Mouse (Mus musculus) heart, adult 2 months (tissue): ENCODE measurements around the gene Rab6b. TPM values are rescaled to one million over a fixed set of nuclear protein-coding genes. Genes with fewer than 3 reads are reported as not detected.
"Not testable (repeated sequence)": the region's sequence is repeated elsewhere in the genome, so short reads cannot be mapped to it uniquely, and the experiment has no call there.

Source experiments
- DNase-seq, 2 experiments: peaks; one replicate each; pipeline ENCODE4 v3.0.0; 2021
- H3K27ac ChIP-seq: fragments of 200-600 bp; 2 replicates; pipeline ENCODE4 v1.8.1; 2022
- H3K27me3 ChIP-seq: fragments of 200-500 bp; 2 replicates; pipeline ENCODE4 v1.6.1; 2012; ENCODE audit warnings: mild to moderate bottlenecking, low read length, inconsistent platforms, mixed read lengths; ENCODE audit not compliant: control insufficient read depth, insufficient read depth
- H3K36me3 ChIP-seq: fragments of 200-500 bp; 2 replicates; pipeline ENCODE4 v1.6.1; 2012; ENCODE audit warnings: low read length, inconsistent platforms; ENCODE audit not compliant: control insufficient read depth, insufficient read depth
- H3K4me1 ChIP-seq: fragments of 200-500 bp; 2 replicates; pipeline ENCODE4 v1.6.1; 2011; ENCODE audit warnings: low read length; ENCODE audit not compliant: control insufficient read depth, insufficient read depth
- H3K4me3 ChIP-seq: fragments of 200-600 bp; 2 replicates; pipeline ENCODE4 v1.8.1; 2022
- H3K79me2 ChIP-seq: fragments of 200-500 bp; replicated peaks from 2 replicates; pipeline ENCODE4 v1.6.1; 2012; ENCODE audit warnings: mild to moderate bottlenecking, inconsistent platforms, low read length, moderate library complexity, mixed read lengths; ENCODE audit not compliant: control insufficient read depth, insufficient read depth
- H3K9ac ChIP-seq: fragments of 200-500 bp; 2 replicates; pipeline ENCODE4 v1.6.1; 2012; ENCODE audit warnings: low read depth, mild to moderate bottlenecking, control low read depth, inconsistent platforms, low read length, mixed read lengths
- CTCF ChIP-seq: fragments of 200-600 bp; IDR thresholded peaks from 2 replicates; pipeline ENCODE4 v1.8.1; 2022; ENCODE audit warnings: antibody characterized with exemption, mild to moderate bottlenecking, moderate library complexity
- EP300 ChIP-seq: fragments of 200-500 bp; IDR thresholded peaks from 2 replicates; pipeline ENCODE4 v1.6.1; 2011; ENCODE audit warnings: low read depth, low read length, control low read depth; ENCODE audit not compliant: insufficient read depth
- POLR2A ChIP-seq: fragments of 200-500 bp; IDR thresholded peaks from 2 replicates; pipeline ENCODE4 v1.6.1; 2011; ENCODE audit warnings: mild to moderate bottlenecking, low read depth, low read length, control low read depth; ENCODE audit not compliant: insufficient read depth
- WGBS: fragments of 180-500 bp; shearing (Covaris S2); methylation state at CpG from one replicate; pipeline ENCODE4 v1.1.7; 2018; 5-methylcytosine and 5-hydroxymethylcytosine counted together
- intact Hi-C: fragments of 180-260 bp; cut with DNase I; formaldehyde crosslinking; loops from one replicate; pipeline ENCODE4 v1.15.1; 2025
- polyA plus RNA-seq: library from polyadenylated mRNA; depleted of rRNA; stranded (reverse); fragments of >200 nt; gene quantifications from 2 replicates; pipeline ENCODE4 v1.2.3, GENCODE M21; 2012
- total RNA-seq, 2 experiments: library from RNA; stranded (reverse); gene quantifications; 2 replicates each; pipeline ENCODE4 v1.2.3; 2021

Gene Rab6b
- total and polyA plus RNA-seq, 3 experiments, result 0.76 to 1.6 (median 1.4) TPM

- H3K9ac ChIP-seq, result no peak overlapping the region
- DNase-seq, result no peak
- no peak overlapping the region for H3K4me3 ChIP-seq
- H3K36me3 ChIP-seq, result no peaks in the 10 kb centered on the region
- no peaks in the 10 kb centered on the region for H3K27me3 ChIP-seq
- WGBS, result 80% methylated on average over 16 of the region's 16 CpGs
- intact Hi-C loops, result loop anchor here (5.0 kb wide), 2 partner anchors 111 to 211 kb away; partner anchors contain the start of gene Srprb
- no peaks in the 10 kb centered on the region for H3K79me2 ChIP-seq
- TF ChIP-seq POLR2A (no peak), CTCF (no peak), EP300 (no peak)
- peaks cover 5% of the 10 kb centered on the region; the same call in 1 of the 2 replicates for H3K4me1 ChIP-seq
- H3K27ac ChIP-seq, result no peak overlapping the region
Measured at GRCm38 (mm10) chr9:103091039-103091883, 20.3 kb upstream of the Rab6b start.

GRCm38 (mm10) chr9:103092248-103092647 lies 19.3 kb upstream of the Rab6b start:
- Histone ChIP-seq H3K27me3 (no peaks in the 10 kb centered on the region), H3K4me1 (peaks cover 5% of the 10 kb centered on the region; the same call in 1 of the 2 replicates), H3K36me3 (no peaks in the 10 kb centered on the region), H3K4me3 (peak overlapping the region; percentile 36; the same call in 1 of the 2 replicates), H3K27ac (no peak overlapping the region), H3K9ac (peak overlapping the region; percentile 66), H3K79me2 (no peaks in the 10 kb centered on the region)
- intact Hi-C loops, result loop anchor here (2.0 to 5.0 kb wide), 3 partner anchors 79 to 210 kb away; partner anchors contain the start of gene Srprb
- peak; percentile 60; the same call in 1 of the 2 replicates for TF ChIP-seq EP300
- no peak for TF ChIP-seq POLR2A
- TF ChIP-seq CTCF, result peak; percentile 98
- WGBS, result 2% methylated on average over 19 of the region's 19 CpGs
- DNase-seq, result peak; percentile 77 to 85

- 72% methylated on average over 3 of the region's 3 CpGs for WGBS
- no peak overlapping the region for H3K9ac ChIP-seq
- H3K4me3 ChIP-seq, result no peak overlapping the region
- no peak for DNase-seq
- no peak overlapping the region for H3K27ac ChIP-seq
- H3K27me3 ChIP-seq, result no peaks in the 10 kb centered on the region
- no peaks in the 10 kb centered on the region for H3K36me3 ChIP-seq
- intact Hi-C loops, result loop anchor here (2.0 to 5.0 kb wide), 3 partner anchors 81 to 209 kb away; partner anchors contain the start of gene Srprb
- no peak for TF ChIP-seq CTCF
- peaks cover 5% of the 10 kb centered on the region; the same call in 1 of the 2 replicates for H3K4me1 ChIP-seq
- no peaks in the 10 kb centered on the region for H3K79me2 ChIP-seq
Measured at GRCm38 (mm10) chr9:103093681-103094080, 17.9 kb upstream of the Rab6b start.

GRCm38 (mm10) chr9:103108341-103108798 lies 3.2 kb upstream of the Rab6b start:
- H3K27me3 ChIP-seq, DNase-seq, intact Hi-C loops, H3K36me3 ChIP-seq, H3K4me3 ChIP-seq, H3K79me2 ChIP-seq, H3K27ac ChIP-seq, H3K4me1 ChIP-seq: not testable (repeated sequence)
- TF ChIP-seq POLR2A, result peak; percentile 56; the same call in 1 of the 2 replicates
- 14% methylated on average over 9 of the region's 14 CpGs for WGBS
- peak overlapping the region; percentile 65 for H3K9ac ChIP-seq

- Histone ChIP-seq H3K79me2 (no peaks in the 10 kb centered on the region), H3K4me3 (no peak overlapping the region), H3K9ac (peak overlapping the region; percentile 42), H3K27me3 (no peaks in the 10 kb centered on the region; the same call in 1 of the 2 replicates), H3K36me3 (no peaks in the 10 kb centered on the region), H3K27ac (no peak overlapping the region; the same call in 1 of the 2 replicates), H3K4me1 (peaks cover 7% of the 10 kb centered on the region)
- no peak for TF ChIP-seq EP300
- TF ChIP-seq POLR2A, result no peak
- no peak for DNase-seq
- 27% methylated on average over 18 of the region's 18 CpGs for WGBS
- intact Hi-C loops, result no loop called here
Measured at GRCm38 (mm10) chr9:103108943-103109670, 2.5 kb upstream of the Rab6b start.
